Mouse (Mus musculus) adrenal gland, adult 8-10 months (tissue): ENCODE measurements around the gene Mrpl28. TPM values are rescaled to one million over a fixed set of nuclear protein-coding genes. Genes with fewer than 3 reads are reported as not detected.
"Not testable (repeated sequence)": the region's sequence is repeated elsewhere in the genome, so short reads cannot be mapped to it uniquely, and the experiment has no call there.

Source experiments
- DNase-seq: peaks from one replicate; pipeline ENCODE4 v3.0.0; 2022
- total RNA-seq, 4 experiments: library from RNA; stranded (reverse); gene quantifications; 2 replicates each; pipeline ENCODE4 v1.2.4; 2022

The Mrpl28 gene
- 10 to 100 TPM; 96.1 to 98.0 (median 96.8) TPM for total RNA-seq

DNA sequence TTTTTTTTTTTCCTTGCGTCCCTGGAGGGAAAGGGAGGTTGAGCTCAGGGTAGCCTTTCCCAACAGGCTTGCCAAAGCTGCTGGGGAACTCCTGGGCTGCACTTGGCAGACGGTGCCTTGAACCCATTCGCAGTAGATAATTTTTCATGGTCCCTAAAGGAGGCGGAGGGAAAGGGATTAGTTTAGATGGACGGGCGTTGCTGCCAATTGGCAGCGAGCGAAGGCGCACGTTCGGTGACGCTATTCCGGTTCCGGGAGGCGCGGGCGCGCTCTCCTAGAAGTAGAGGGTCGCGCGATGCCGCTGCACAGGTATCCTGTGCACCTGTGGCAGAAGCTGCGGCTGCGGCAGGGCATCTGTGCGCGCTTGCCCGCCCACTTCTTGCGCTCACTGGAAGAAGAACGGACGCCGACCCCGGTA, at the start of gene Mrpl28:
Mrpl28 (plus strand) TSS at position 234 of the 418 bp plus-strand sequence.
- peak; percentile 82 for DNase-seq

- DNase-seq = no peak
Measured at GRCm38 (mm10) chr17:26075246-26075645, 48.1 kb upstream of the Mrpl28 start.

- no peak for DNase-seq
Measured at GRCm38 (mm10) chr17:26078851-26079250, 44.4 kb upstream of the Mrpl28 start.

- no peak for DNase-seq
Measured at GRCm38 (mm10) chr17:26080867-26081266, 42.4 kb upstream of the Mrpl28 start.

- no peak for DNase-seq
Measured at GRCm38 (mm10) chr17:26087059-26087564, 36.2 kb upstream of the Mrpl28 start.

DNA sequence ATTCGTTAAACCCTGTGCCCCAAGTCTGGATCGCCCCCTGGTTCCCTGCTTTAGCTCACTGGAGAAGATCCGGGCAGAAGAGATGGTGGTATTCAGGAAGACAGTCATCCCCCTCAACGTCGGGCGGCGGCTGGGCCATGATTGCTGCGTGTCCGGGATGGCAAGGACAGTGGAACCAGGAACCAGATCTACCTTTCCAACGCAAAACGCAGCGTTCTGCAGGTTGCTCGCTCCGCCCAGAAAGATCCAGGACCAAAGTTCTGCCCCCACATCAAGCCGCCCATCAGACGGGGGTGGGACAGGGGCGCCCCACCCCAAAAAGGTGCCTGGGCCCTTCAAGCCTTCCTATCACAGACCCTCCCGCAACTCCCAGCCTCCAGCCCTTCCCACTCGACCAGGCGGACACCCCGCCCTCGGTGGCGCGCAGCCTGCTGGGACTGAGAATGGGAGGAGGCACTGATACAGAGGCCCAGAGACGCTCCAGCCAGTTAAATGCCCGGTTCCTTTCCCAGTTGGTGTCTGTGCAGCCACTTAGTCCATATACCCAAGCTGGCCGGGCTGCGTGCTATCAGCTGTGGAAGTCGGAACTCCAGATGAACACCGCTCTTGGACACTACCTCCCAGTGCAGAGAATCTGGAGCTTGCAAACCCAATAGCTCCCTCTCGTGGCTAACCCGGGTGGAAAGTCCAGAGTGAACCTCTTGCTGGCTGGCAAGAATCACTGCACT, 33.2 kb upstream of the Mrpl28 start, which contains the start of gene Decr2:
Decr2 (minus strand) TSS at position 433 of the 728 bp plus-strand sequence.
- DNase-seq = peak; percentile 91

DNA sequence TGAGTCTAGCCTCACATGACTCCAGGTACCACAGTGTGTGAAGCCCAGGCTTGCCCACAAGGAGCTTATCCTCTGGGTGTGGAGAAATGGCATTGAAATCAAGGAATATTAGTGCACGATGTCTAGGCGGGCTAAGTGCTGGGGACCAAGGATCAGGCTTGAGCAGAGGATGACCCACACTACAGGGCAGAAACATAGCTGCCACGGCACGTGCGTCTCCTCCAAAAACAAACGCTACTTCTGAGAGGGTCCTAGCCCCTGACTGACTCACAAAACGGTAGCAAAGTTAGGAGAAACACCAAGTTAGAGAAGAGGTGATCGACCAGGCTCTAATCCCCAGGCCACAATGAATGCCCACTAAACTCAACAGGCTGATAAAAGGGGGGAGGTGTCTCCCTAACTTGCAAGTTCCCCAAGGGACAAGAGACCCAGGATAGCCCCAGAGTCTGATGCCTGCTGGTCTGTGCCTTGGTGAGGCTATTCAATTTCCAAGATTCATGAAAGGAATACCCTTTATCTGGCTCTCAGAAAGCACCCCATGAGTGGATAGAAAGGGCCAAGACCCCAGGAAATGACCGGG, 28.7 kb upstream of the Mrpl28 start:
- DNase-seq = no peak

DNA sequence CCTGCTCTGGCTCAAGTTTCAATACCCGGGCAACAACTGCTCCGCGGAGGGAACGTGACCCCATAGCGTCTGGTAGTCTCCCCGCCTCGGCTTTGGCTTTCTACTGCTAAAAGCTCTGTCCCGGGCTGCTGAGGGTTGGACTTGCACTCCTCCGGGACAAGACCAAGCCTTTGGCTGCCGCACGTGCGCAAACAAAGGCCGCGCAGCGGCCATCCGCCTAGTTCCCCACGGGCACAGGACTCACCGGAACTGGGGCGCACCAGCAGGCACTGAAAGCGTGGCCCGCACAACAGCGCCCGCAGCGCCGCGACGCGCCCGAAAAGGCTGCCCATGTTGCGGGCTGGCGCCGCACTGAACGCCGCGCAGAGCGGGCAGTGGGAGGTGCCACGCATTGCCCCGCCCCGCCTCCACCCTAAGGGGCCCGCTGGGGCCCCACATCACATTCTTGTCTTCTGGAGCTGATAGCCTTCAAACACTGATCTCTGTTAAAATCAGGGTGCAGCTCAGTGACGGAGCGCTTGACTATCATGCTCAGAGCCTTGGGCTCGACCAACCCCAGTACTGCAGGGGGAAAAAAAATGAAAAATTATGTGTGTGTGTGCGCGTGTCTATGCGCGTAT, 28.1 kb upstream of the Mrpl28 start, which contains the start of gene Nme4:
Nme4 (minus strand) TSS at position 482 of the 620 bp plus-strand sequence.
- peak; percentile 28 for DNase-seq

DNA sequence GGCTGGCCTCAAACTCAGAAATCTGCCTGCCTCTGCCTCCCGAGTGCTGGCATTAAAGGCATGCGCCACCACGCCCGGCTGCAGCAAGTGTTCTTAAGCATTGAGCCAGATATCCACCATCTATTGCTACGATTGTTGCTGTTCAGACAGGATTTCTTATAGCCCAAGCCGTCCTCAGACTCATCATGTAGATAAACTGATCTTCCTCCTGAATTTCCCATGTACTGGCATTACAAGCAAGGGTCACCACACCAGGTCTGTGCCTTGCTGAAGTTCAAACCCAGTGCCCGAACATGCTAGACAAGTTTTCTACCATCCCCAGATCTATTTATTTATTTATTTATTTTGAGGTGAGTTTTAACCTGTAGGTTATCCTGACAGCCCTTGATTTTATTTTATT, 24.8 kb upstream of the Mrpl28 start:
- no peak for DNase-seq

DNA sequence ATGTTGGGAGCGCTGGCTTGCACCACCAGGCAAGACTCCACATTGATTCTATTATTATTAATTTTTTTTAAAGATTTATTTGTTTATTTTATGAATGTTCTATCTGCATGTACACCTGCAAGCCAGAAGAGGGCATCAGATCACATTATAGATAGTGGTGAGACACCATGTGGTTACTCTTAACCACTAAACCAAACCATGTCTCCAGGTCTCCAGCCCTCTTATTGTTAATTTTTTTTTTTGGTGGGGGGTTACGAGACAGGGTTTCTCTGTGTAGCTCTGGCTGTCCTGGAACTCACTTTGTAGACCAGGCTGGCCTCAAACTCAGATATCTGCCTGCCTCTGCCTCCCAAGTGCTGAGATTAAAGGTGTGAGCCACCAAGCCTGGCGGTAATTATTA, 24.0 kb upstream of the Mrpl28 start:
- DNase-seq = not testable (repeated sequence)

GRCm38 (mm10) chr17:26100166-26100565, 23.1 kb upstream of the Mrpl28 start:
- no peak for DNase-seq

DNA sequence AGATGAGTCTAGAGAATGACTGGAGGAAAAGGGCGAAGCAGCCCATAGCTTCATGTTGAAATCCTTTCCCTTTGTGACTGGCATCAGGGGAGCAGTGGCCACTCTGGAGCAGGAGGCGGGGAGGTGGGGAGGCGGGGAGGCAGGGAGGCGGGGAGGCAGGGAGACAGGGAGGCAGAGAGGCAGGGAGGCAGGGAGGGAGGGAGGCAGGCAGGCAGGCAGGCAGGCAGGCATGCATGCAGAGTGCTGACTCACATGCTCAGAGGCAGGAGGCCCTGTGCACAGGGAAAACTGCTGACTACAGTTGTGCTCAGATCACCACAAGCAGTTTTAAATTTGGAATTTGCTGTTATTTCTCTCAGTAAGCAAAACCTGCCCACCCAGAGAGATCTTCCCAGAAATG, 21.8 kb upstream of the Mrpl28 start:
- DNase-seq = no peak

DNA sequence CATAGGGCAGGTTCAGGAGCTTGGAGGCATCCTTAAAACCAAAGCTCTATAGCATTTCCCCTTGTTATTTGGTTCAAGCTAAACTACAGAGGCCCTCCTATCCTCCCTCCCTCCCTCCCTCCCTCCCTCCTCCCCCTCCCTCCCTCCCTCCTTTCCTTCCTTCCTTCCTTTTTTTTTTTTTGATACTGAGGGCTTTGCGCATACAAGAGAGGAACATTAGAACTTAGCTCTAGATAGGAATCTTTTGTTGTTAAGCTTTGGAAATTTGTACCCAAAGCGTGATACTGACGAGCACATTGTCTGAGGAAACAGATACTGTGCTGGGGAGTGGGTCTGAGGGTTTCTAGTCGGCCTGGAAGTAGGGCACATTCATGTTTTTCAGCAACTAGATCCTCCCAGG, 17.7 kb upstream of the Mrpl28 start:
- no peak for DNase-seq

GRCm38 (mm10) chr17:26110156-26110555, 13.1 kb upstream of the Mrpl28 start:
- no peak for DNase-seq

GRCm38 (mm10) chr17:26111024-26111423, 12.3 kb upstream of the Mrpl28 start:
- no peak for DNase-seq

GRCm38 (mm10) chr17:26111722-26112121, 11.6 kb upstream of the Mrpl28 start:
- DNase-seq = no peak

GRCm38 (mm10) chr17:26112751-26113150, 10.5 kb upstream of the Mrpl28 start:
- DNase-seq = no peak

- peak; percentile 51 for DNase-seq
Measured at GRCm38 (mm10) chr17:26113181-26113948, 9.9 kb upstream of the Mrpl28 start, which contains the start of gene Tmem8. Gene Tmem8, plus strand, starts transcription at chr17:26113299.

GRCm38 (mm10) chr17:26114061-26114460, 9.2 kb upstream of the Mrpl28 start:
- DNase-seq = no peak

GRCm38 (mm10) chr17:26114461-26114860, 8.8 kb upstream of the Mrpl28 start:
- not testable (repeated sequence) for DNase-seq

GRCm38 (mm10) chr17:26115205-26115898, 7.9 kb upstream of the Mrpl28 start:
- DNase-seq = no peak
